Mouse (Mus musculus): Measurements from ENCODE around the gene Gm17469. TPM values are rescaled to one million over a fixed set of nuclear protein-coding genes. Genes with fewer than 3 reads are reported as not detected.
"Not testable (repeated sequence)": the region's sequence is repeated elsewhere in the genome, so short reads cannot be mapped to it uniquely, and the experiment has no call there.

The Gm17469 gene
- not detected for total RNA-seq (2021)
- long read RNA-seq, experiment 1 = 0 reads
- long read RNA-seq, experiment 2 = 0 reads

GRCm38 (mm10) chrX:124629593-124629992 lies at the start of gene Gm17469:
Gene Gm17469, plus strand, starts transcription at chrX:124629893.
- not testable (repeated sequence) for DNase-seq

Other genes starting within 250 kb of the Gm17469 start
- gene Gm17584, start 129.3 kb upstream of the Gm17469 start, total RNA-seq (2021) = not detected

Data from gastrocnemius, postnatal 10 days (tissue).